Mouse (Mus musculus): ENCODE results near the gene Nr2f1.
"Not testable (repeated sequence)": the region's sequence is repeated elsewhere in the genome, so short reads cannot be mapped to it uniquely, and the experiment has no call there.

Gene Nr2f1

DNA sequence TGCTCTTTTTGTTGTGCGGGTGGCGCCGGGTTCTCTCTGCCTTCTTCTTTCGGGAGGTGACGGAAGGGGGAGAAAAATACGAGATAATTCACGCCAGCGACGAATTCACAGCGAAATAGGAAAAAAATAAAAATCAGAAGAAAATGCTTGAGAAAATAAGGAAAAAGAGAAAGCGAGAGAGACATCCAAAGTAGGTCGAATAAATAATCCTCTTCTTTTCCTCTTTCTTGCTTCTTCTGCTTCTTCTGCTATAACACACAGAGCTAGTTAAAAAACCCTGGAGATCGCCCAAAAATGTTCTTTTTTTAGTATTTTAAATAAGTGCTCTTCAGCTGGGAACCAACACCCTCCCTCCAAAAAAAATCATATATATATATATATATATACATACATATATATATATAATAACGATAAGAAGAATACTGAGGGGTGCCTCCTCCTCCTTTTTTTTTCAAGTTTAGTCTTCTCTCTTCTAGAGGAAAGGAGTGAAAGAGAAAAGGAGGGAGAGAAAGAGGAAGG is at the start of gene Nr2f1:
TSS of gene Nr2f1 (minus strand) at position 116 of the 519 bp plus-strand sequence.
- no peak for DNase-seq (ENCODE audit: low spot score)

DNA sequence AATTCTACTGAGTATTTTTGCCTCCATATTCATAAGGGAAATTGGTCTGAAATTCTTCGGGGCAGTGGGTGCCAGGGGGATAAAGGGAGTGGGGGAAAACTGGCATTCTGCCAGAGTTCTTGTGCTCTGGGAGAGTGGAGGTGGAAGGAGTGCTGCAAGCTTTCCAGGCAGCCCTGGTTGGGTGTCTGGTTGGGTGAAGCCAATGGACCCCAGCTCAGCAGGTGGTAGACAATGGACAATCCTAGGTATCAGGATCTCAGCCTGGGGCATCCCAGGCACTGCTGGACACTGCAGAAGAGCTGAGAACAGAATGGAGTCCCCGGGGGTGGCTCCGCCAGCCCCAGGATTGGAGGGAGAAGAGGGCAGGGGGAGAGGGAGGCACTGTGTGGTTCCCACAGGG is 22.1 kb upstream of the Nr2f1 start:
- no peak for DNase-seq (ENCODE audit: low spot score)

DNA sequence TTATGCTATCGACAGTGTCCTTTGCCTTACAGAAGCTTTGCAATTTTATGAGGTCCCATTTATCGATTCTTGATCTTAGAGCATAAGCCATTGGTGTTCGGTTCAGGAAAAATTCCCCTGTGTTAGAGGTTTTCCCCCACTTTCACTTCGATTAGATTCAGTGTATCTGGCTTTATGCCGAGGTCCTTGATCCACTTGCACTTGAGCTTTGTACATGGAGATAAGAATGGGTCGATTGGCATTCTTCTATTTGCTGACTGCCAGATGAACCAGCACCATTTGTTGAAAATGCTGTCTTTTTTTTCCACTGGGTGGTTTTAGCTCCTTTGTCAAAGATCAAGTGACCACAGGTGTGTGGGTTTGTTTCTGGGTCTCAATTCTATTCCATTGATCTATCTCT is 20.7 kb upstream of the Nr2f1 start:
- not testable (repeated sequence) for DNase-seq (ENCODE audit: low spot score)

DNA sequence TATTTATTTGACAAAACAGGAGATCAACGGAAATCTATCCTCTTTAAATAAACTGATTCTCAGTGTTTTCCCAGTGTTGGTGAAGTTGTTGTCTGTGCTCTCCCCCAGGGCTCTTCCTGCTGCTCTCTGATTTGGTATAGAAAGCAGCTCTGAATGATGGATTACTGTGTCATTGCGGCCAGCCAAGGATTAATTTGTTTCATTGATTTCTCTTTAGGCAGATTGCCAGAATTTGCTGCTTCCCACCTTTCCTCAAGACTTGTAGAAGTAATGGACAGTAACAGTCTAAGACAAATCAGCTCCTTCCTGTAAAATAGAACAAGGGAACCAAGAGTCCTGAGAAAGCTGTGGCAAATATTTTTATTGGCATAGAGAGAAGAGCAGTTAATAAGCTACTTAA is 15.7 kb upstream of the Nr2f1 start:
- DNase-seq (ENCODE audit: low spot score), result no peak

DNA sequence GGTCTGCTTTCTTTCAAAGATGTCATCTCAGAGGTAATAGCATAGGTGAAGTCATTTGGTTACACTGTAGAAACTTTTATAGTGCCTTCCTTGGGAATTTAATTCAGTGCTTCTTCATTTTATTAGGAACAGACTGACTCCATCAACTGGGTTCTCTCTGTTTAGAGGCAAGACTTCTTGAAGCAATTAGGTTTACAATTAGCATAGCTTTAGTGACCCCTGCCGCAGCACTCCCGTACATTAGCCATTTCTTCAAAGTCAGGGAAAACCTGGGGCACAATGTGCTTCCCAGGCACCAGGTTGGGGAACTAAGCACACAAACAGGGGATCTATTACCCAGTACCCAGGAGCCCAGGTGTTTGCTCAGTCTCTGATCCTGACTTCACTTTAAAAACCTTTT is 13.6 kb upstream of the Nr2f1 start:
- DNase-seq (ENCODE audit: low spot score), result no peak

DNA sequence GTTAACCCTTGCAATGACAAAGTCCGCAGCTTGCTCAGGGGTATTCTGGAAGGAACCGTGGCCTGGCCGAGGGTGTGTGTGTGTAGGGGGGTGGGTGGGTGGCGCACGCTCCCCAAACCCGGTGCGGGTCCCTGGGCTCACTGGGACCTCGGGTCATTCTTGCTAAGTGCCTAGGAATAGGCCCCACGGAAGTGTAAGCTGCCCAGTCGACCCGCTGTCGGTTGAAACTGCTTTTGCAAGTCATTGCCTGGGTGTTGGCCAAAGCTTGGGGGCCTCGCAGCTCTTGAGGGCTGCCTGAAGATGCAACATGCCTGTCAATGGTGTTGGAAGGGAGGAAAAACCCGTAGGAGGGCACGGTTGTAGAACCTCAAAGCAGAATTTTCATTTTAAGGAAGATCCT is 12.6 kb upstream of the Nr2f1 start:
- no peak for DNase-seq (ENCODE audit: low spot score)

DNA sequence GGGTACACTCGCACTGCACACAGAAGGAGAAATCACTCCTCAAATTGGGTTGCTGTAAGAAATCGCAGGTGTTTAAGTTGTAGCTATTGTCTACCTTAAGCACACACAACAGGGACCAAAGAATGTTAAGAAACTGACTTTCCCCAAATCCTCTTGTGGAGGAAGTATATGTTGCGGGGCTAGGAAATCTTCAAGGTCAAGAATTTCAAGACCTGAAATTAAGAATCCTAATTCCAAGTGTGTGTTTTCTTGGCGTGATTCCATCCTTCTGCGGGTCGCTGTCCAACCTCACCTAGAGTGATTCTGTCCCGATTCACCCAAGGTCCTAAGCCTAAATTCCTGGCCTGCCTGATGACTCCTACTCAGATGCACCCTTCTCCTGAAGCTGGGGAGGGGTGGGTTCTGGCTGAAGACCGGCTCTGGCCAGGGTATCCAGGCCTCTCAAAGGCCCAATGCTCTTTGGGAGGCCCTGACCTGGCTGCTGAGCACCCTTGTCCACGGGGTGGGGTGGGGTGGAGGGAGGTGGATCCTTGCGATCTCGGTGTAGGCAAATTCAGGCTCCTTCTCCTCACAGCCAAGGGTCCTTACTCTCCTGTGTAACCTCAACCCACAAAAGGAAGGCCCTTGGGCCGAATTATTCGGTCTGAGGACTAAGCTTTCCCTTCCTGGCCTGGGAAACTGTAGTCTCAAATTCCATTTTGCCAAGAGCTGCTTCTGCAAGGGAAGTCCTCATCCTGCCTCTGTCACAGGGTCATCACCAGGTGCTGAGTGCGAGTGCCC is 11.9 kb upstream of the Nr2f1 start:
- DNase-seq (ENCODE audit: low spot score), result no peak

DNA sequence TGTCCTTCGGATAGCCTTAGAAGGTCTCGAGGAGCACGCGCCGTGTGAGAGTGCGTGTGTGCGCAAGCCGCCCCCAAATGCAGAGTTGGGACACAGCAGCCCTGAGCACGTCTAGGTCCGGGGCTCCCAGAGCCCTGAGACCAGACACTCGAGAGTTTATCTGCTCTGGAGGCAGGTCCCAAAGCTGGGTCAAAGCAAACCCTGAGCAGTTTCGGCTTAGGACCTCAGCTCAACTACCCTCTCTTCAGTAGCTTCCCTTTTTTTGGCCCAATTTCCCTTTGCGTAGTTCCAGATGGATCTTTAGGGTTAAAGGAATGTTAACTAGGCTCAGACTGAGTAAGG is 11.2 kb upstream of the Nr2f1 start:
- DNase-seq (ENCODE audit: low spot score), result no peak

DNA sequence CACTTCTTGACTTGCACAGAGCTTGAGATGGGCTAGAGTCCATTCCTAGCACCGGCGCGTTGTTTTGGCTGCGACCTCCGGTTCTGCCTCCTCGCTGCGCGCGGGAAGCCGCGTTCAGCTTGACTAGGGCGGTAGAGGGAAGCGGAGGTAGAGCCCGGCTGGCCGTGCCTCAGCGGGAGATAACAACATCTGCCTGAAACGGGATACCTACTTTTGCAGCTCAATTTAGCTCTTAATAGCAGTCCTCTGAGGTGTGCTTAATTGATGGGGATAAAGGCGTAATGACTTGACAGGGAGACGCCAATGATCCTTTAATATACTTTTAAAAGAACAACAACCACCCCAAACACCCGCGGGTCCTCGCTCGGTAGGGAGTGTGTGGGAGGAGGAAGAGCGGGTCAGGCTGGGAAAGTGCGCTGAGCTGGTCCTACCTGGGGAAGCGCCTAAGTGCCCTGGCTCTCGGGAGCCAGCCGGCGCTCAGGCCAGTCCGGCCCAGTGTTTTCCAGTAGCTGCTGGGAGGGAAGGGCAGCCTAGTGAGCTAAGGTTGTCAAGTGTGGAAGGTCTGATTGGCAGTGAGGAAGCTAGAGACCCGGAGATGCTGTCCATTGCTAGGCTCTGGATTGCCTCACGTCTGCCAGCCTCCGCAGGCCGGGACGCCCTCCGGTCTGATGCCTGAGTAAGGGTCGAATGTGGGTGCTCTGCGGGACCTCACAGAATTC is 10.6 kb upstream of the Nr2f1 start:
- peak; percentile 37 for DNase-seq (ENCODE audit: low spot score)

DNA sequence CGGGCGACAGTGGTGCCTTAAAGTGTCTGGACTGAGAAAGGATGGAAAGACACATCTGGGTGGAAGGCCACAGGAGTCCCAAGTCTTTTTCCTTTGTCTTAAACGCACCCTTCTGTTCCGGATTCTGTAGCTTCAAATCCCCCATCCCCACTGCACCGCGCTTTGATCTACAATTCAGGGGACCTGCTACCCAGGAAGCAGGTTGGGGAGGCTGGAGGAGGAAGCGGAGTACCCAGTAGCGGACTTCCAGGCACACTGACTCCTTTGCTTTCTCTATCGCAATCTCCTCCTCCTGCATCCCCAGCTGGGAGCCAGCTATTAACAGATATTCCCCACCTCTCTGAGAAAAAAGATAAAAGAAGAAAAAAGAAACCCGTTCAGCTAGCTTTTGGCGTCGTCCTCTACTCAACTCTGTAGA is 10.1 kb upstream of the Nr2f1 start:
- no peak for DNase-seq (ENCODE audit: low spot score)

DNA sequence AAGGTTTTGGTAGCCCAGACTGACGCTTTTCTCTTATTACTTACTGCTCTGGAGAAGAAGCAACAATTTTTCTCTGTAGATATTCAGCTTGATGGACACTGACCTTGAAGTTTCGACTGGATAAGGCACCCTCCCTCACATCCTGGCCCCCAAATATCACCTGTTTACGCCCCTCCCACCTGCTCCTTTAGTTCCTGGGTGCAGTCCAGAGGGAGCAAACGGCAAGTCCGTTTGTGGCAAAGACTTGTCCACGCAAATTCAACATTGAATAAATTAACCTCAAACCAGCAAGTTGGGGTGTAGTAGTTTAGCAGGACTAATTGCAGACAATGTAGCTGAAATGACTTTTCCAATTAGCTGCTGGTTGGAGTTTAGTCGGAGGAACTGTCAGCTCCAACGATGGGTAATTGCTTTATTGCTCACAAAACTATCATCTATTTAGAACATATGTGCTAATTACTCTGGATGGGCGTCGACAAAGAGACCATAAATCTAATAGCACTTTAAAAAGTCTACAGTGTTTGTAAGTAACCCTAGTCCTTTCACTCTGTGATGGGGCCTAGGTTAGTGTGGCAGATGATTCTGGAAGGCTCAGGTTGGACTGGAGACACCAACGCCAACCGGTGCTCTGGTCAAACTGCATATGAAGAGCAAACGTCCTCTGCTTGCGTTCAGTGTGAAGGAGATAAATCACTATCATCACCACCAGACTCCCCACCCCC is 9.3 kb upstream of the Nr2f1 start:
- no peak for DNase-seq (ENCODE audit: low spot score)

DNA sequence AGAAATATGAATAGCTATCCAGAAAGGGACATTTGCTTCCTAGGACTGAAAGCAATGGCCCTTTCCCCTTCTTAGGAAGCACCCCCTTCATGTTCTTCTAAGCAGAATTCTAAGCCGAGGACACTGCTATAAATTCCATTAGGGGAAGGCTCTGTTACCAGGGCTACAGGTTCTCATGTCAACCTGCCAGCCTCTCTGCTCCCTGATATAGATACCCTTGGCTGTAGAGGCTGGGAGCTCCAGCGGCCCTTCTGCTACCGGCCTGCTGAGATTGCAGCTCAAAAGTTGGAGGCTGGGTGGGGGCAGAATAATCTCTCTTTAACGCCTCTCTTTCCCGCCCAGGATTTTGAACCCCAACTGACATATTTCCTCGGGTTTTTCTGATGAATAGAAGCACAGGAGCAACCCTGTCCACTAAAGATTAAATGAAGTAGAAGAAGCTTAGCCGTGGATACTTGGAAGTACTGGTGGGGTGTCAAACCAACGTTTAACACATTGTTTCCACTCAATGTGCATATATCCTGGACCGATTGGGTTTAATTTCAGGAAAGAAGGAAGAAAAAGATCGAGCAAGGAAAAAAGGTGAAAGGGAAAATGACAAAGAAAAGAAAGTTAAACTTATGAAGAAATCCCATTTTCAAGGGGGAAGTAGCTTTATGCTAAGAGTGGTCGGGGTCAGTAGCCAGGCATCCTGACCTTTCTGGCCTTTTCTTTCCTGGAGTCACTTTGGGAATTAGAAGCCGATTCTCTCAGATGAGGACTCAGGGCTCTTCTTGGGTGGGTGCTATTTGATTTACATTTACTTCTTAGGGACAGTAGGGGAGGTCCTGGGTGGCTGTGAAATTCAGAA is 8.5 kb upstream of the Nr2f1 start:
- no peak for DNase-seq (ENCODE audit: low spot score)

DNA sequence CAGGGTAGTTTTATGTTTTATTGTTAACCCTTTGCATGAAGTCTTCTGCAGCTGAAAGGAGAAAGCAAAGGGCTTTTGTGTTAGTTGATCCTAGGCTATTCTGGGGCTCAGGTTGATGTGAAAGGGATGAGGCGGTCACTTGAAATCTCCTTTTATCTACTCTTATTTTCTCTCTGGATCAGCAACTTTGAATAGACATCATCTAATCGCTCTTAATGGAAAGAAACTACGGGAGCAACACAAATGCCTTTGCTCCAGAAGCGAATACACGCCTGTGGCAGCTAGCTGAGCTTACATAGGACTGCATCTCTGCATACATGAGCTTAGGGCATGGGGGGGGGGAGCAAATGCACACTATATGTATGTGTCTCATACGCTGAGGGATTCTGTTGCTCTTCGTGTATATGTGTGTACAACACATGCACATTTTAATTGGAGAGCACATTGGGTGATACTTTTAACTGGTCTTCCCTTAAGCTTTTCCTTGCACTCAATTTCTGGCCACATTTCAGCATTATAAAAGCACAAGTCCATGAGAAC is 7.4 kb upstream of the Nr2f1 start:
- no peak for DNase-seq (ENCODE audit: low spot score)

DNA sequence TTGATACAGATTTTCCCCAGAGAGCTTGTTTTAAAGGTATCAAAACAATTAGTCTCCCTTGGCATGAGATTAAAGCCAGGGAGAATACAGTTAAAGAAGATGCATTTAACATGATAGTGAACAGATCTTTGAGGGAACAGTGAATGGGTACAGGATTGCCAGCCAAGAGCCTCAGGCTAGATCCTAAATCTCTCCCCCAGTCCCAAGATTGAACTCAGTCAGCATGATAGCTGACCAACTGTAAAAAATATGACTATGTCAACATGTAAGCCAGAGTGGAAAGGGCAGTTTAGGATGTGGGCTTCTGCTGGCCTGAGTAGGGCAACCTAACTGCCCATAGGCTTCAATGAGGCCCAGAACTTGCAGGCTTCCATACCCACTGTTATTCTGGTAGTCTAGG is 5.9 kb upstream of the Nr2f1 start:
- DNase-seq (ENCODE audit: low spot score), result no peak

DNA sequence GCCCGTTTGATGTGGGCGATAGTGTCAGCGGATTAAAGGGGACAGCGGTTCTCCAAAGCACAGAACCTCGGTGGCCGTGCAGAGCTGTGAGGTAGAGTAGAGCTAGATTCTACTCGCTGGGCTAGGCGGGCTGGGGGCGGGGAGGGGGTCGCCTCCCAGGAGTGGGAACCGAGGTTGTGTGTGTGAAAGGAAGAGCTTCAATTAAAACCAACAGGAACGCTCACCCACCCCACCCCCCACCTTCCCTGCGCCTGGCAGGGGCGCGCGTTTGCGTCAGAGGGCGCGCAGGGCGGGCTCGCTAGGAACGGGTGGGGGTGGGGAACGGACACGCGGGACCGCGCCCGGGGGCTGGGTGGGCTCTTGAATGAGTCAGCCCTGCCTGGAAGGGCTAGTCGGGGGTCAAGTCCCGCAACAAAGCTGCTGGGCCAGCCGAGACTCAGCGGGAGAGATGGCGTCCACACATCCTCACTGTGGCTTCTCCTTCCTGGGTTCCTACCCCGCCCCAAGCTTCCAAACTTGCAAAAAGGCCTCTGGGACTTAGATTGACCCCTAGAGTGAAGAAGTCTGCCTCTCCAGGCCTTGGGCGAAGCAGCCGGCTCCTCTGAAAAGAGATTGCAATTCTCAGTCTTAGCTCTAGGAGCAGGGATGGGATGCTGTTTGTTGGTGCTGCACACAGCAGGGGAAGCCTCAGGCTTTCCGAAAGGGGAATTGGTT is 3.9 kb upstream of the Nr2f1 start:
- peak; percentile 52 for DNase-seq (ENCODE audit: low spot score)

DNA sequence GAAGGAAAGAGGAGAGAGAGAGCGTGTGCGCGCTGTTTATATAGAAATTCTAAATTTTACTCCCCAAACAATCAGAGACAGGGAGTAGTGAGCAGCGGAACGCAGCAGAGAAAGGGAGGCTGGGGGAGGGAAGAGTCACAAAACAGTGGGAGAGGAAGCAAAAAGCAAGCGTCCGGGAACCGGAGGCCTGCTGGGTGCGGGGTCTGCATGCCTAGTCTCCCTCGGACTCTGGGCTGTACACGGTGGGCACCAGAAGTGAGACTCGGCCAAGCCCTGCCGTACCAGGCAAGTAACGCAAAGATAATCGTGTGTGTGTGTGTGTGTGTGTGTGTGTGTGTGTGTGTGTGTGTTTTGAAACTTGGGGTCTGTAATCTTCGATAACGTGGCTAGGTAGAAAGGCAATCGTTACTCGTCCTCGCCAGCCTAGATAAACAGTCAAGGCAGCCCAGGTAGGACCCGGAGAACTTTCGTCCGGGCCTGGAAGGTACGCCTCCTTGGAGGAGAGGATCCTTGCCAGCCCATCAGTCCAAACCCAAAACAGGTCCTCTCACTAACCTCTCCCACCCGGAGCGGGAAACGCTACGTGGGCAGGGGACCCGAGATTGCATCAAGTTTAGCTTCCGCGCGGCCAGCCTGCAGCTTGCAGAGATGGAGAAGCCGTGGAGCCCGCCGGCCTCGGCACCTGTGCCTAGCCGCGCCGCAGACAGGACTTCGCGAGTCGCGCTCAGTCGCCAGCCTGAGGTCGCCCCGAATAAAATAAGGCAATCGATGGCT is 3.2 kb upstream of the Nr2f1 start:
- peak; percentile 26 for DNase-seq (ENCODE audit: low spot score)

DNA sequence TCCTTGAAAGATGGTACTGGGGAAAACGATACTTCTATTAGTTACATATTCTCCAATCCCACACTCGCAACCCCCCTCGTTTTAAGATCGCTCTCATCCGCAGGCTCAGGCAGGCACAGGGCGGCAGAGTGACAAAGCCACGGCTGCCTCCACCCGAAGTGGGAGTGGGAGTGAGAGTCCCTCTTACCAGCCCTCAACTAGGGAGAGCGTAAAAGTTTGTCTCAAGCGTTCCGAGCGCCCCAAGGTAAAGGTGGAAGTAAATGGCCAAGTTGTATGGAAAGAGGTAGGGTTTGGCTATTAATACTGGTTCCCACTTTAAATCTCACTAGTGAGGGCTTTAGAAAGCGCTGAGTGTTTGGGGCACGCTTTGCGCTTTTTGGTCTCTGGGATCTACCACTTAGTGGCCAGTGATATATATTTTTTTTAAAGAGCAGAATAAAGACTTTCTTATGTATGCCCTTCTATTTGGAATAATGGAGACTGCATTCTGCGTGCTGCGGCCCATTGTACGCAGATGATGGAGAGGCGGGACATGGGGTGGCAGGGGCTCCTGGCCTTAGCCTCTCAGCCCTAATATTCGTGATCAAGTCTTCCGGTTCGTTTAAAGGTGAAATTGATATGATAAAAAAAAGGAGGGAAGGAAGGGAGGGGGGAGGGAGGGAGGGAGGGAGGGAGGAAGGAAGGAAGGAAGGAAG is 2.5 kb upstream of the Nr2f1 start:
- no peak for DNase-seq (ENCODE audit: low spot score)

DNA sequence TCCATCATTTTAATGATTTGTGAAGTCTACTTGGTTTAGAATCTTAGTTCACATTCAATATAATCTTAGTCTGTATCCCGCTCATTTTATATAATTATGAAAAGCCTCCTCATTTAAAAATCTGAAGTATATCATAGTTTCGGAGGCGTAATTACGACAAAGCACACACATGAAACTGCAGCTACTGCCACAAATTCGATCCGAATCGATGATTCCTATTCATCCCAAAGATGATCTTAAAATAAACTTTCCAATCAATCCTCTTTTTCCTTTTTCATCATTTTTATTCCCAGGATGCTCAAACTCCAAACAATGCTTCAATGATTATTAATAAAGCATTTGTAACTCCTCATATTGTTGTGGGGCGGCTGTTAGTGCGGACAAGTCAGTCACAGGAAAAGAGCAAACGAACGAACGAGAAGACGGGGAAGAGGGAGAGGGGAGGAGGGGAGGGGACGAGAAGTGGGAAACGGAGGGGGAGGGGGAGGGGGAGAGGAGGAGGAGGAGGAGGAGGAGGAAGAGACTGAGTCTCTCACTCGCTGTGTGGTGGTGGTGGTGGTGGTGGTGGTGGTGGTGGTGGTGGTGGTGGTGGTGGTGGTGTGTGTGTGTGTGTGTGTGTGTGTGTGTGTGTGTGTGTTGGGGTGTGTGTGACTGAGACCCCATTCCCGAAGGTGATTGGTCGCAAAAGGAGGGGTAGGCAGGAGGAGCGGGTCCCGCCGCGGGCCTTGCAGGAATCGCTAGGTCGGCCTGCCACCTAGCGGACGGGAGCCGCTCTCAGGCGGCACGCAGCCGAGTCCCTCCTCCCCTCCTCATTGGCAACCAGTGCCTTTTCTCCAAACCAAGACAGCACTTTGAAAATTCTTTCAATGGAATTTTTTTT is 1.7 kb upstream of the Nr2f1 start:
- DNase-seq (ENCODE audit: low spot score), result peak; percentile 89

DNA sequence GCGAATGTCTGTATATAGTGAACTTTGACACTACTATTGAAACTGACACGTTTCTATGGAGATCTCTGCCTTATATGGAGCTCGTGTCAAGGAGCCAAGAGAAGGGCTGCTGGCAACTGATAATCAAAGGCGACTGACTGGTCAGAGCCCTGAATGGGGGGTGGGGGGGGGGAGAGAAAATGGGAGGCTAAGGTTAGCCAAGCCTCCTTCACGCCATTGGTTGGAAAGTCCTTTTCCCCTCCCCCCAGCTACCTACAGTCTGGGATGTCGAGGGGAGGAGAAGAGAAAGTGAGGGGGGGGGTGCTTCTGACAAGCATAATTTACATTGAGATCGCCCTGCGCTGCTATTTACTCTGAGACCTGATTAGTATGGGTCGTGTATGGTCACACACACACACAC is 850 bp upstream of the Nr2f1 start:
- DNase-seq (ENCODE audit: low spot score), result peak; percentile 31
